Mouse (Mus musculus) MEL (cell line): ENCODE data around the gene Slc29a1. TPM values are rescaled to one million over a fixed set of nuclear protein-coding genes. Genes with fewer than 3 reads are reported as not detected.
A peak's percentile ranks its signal among the peaks of the same experiment; 100 is the strongest.

Source experiments
- DNase-seq: peaks from one replicate; pipeline ENCODE4 v3.0.0; 2011; ENCODE audit warnings: low read depth, low spot score
- H3K27ac ChIP-seq: 2 replicates; pipeline ENCODE4 v1.5.1; 2012; ENCODE audit warnings: low read depth, mild to moderate bottlenecking, control low read depth, low read length, moderate library complexity; ENCODE audit not compliant: control insufficient read depth
- H3K27me3 ChIP-seq, 2 experiments: fragments of 150-350 bp in 1 of 2; sonication (generic) in 1 of 2; 2 replicates each; pipeline ENCODE4 v1.6.1; 2012; ENCODE audit warnings: low read length in 2 of 2, mild to moderate bottlenecking in 2 of 2, improper control_type of control experiment in 1 of 2, moderate library complexity in 1 of 2; ENCODE audit not compliant: insufficient read depth in 2 of 2, control insufficient read depth in 1 of 2
- H3K36me3 ChIP-seq, 2 experiments: 2 replicates each; pipeline ENCODE4 v1.6.1; 2012 to 2014; ENCODE audit warnings: low read length in 2 of 2, improper control_type of control experiment in 1 of 2, inconsistent platforms in 1 of 2, mild to moderate bottlenecking in 1 of 2; ENCODE audit not compliant: insufficient read depth in 2 of 2, control insufficient read depth in 1 of 2
- H3K4me1 ChIP-seq, 2 experiments: fragments of 150-350 bp in 1 of 2; sonication (generic) in 1 of 2; 2 replicates each; pipeline ENCODE4 v1.6.1; 2012; ENCODE audit warnings: low read length in 2 of 2, improper control_type of control experiment in 1 of 2, mild to moderate bottlenecking in 1 of 2; ENCODE audit not compliant: insufficient read depth in 2 of 2, control insufficient read depth in 1 of 2
- H3K4me3 ChIP-seq, 2 experiments: fragments of 150-350 bp in 1 of 2; sonication (generic) in 1 of 2; 2 replicates each; pipeline ENCODE4 v1.5.1; 2012; ENCODE audit warnings: low read depth in 2 of 2, low read length in 2 of 2, mild to moderate bottlenecking in 2 of 2, moderate library complexity in 2 of 2, control low read depth in 1 of 2, improper control_type of control experiment in 1 of 2; ENCODE audit not compliant: control insufficient read depth in 1 of 2, insufficient read depth in 1 of 2
- H3K79me2 ChIP-seq: 2 replicates; pipeline ENCODE4 v1.6.1; 2012; ENCODE audit warnings: mild to moderate bottlenecking, low read length, moderate library complexity; ENCODE audit not compliant: control insufficient read depth, poor library complexity, insufficient read depth
- H3K9ac ChIP-seq: 2 replicates; pipeline ENCODE4 v1.6.1; 2012; ENCODE audit warnings: low read depth, mild to moderate bottlenecking, control low read depth, low read length, moderate library complexity; ENCODE audit not compliant: control insufficient read depth, poor library complexity, severe bottlenecking
- H3K9me3 ChIP-seq: fragments of 150-350 bp; sonication (generic); replicated peaks from 2 replicates; pipeline ENCODE4 v1.6.1; 2012; ENCODE audit warnings: mild to moderate bottlenecking, low read length, improper control_type of control experiment, moderate library complexity; ENCODE audit not compliant: insufficient read depth
- BHLHE40 ChIP-seq: IDR thresholded peaks from 2 replicates; pipeline ENCODE4 v1.6.1; 2012; ENCODE audit warnings: low read depth, mild to moderate bottlenecking, inconsistent platforms, low read length, improper control_type of control experiment, borderline replicate concordance
- CHD1 ChIP-seq: IDR thresholded peaks from 2 replicates; pipeline ENCODE4 v1.6.1; 2012; ENCODE audit warnings: low read depth, mild to moderate bottlenecking, inconsistent platforms, low read length, improper control_type of control experiment
- CTCF ChIP-seq, 3 experiments: IDR thresholded peaks in 2 of 3; conservative IDR thresholded peaks in 1 of 3; 2 replicates each; pipeline ENCODE4 v1.5.1; 2011 to 2012; ENCODE audit warnings: low read length in 3 of 3, low read depth in 2 of 3, mild to moderate bottlenecking in 2 of 3, improper control_type of control experiment in 1 of 3, inconsistent platforms in 1 of 3, mixed read lengths in 1 of 3, moderate library complexity in 1 of 3; ENCODE audit not compliant: control insufficient read depth in 1 of 3, insufficient read depth in 1 of 3, poor library complexity in 1 of 3, severe bottlenecking in 1 of 3
- EP300 ChIP-seq, 2 experiments: IDR thresholded peaks; 2 replicates each; pipeline ENCODE4 v1.6.1; 2011; ENCODE audit warnings: improper control_type of control experiment in 2 of 2, low read length in 2 of 2, low read depth in 1 of 2, mild to moderate bottlenecking in 1 of 2
- ETS1 ChIP-seq: IDR thresholded peaks from 2 replicates; pipeline ENCODE4 v1.6.1; 2012; ENCODE audit warnings: low read depth, mild to moderate bottlenecking, inconsistent platforms, low read length, improper control_type of control experiment, moderate library complexity
- GABPA ChIP-seq: IDR thresholded peaks from 2 replicates; pipeline ENCODE4 v1.6.1; 2012; ENCODE audit warnings: low read depth, mild to moderate bottlenecking, inconsistent platforms, low read length, improper control_type of control experiment, moderate library complexity
- GATA1 ChIP-seq: IDR thresholded peaks from 2 replicates; pipeline ENCODE4 v1.6.1; 2011; ENCODE audit warnings: low read depth, low read length, improper control_type of control experiment
- HCFC1 ChIP-seq: IDR thresholded peaks from 2 replicates; pipeline ENCODE4 v1.6.1; 2012; ENCODE audit warnings: low read depth, mild to moderate bottlenecking, inconsistent platforms, low read length, improper control_type of control experiment, moderate library complexity
- JUND ChIP-seq: IDR thresholded peaks from 2 replicates; pipeline ENCODE4 v1.6.1; 2011; ENCODE audit warnings: low read depth, mild to moderate bottlenecking, improper control_type of control experiment, low read length
- MAX ChIP-seq: IDR thresholded peaks from 2 replicates; pipeline ENCODE4 v1.6.1; 2011; ENCODE audit warnings: low read length, improper control_type of control experiment
- MAZ ChIP-seq: IDR thresholded peaks from 2 replicates; pipeline ENCODE4 v1.6.1; 2012; ENCODE audit warnings: low read depth, mild to moderate bottlenecking, inconsistent platforms, low read length, improper control_type of control experiment
- MEF2A ChIP-seq: IDR thresholded peaks from 2 replicates; pipeline ENCODE4 v1.6.1; 2014; ENCODE audit warnings: low read depth, mild to moderate bottlenecking, inconsistent platforms, low read length, improper control_type of control experiment; ENCODE audit not compliant: poor library complexity, insufficient replicate concordance, severe bottlenecking; ENCODE audit errors: extremely low read depth
- MXI1 ChIP-seq: IDR thresholded peaks from 2 replicates; pipeline ENCODE4 v1.6.1; 2011; ENCODE audit warnings: mild to moderate bottlenecking, low read depth, low read length, improper control_type of control experiment
- MYB ChIP-seq: IDR thresholded peaks from 2 replicates; pipeline ENCODE4 v1.6.1; 2011; ENCODE audit warnings: mild to moderate bottlenecking, low read depth, low read length, improper control_type of control experiment
- NRF1 ChIP-seq: IDR thresholded peaks from 2 replicates; pipeline ENCODE4 v1.6.1; 2014; ENCODE audit warnings: low read depth, mild to moderate bottlenecking, inconsistent platforms, low read length, improper control_type of control experiment, moderate library complexity; ENCODE audit not compliant: poor library complexity, insufficient read depth, severe bottlenecking
- POLR2A ChIP-seq, 2 experiments: IDR thresholded peaks; 2 replicates each; pipeline ENCODE4 v1.6.1; 2011 to 2012; ENCODE audit warnings: low read length in 2 of 2, mild to moderate bottlenecking in 2 of 2, control low read depth in 1 of 2, improper control_type of control experiment in 1 of 2, low read depth in 1 of 2, moderate library complexity in 1 of 2; ENCODE audit not compliant: control insufficient read depth in 1 of 2, insufficient read depth in 1 of 2, poor library complexity in 1 of 2
- RAD21 ChIP-seq: IDR thresholded peaks from 2 replicates; pipeline ENCODE4 v1.6.1; 2011; ENCODE audit warnings: mild to moderate bottlenecking, low read depth, low read length, improper control_type of control experiment
- RCOR1 ChIP-seq: IDR thresholded peaks from 2 replicates; pipeline ENCODE4 v1.6.1; 2012; ENCODE audit warnings: low read depth, mild to moderate bottlenecking, inconsistent platforms, low read length, improper control_type of control experiment
- SIN3A ChIP-seq: IDR thresholded peaks from 2 replicates; pipeline ENCODE4 v1.6.1; 2012; ENCODE audit warnings: low read length, improper control_type of control experiment, inconsistent platforms
- SMC3 ChIP-seq: IDR thresholded peaks from 2 replicates; pipeline ENCODE4 v1.6.1; 2011; ENCODE audit warnings: low read depth, low read length, improper control_type of control experiment
- TAL1 ChIP-seq: IDR thresholded peaks from 2 replicates; pipeline ENCODE4 v1.6.1; 2012; ENCODE audit warnings: mild to moderate bottlenecking, inconsistent platforms, low read length, moderate library complexity, mixed read lengths
- TBP ChIP-seq: IDR thresholded peaks from 2 replicates; pipeline ENCODE4 v1.8.0; 2011; ENCODE audit warnings: low read depth, low read length, improper control_type of control experiment
- TCF12 ChIP-seq: IDR thresholded peaks from 2 replicates; pipeline ENCODE4 v1.6.1; 2014; ENCODE audit warnings: low read depth, mild to moderate bottlenecking, inconsistent platforms, low read length, improper control_type of control experiment, moderate library complexity
- UBTF ChIP-seq: IDR thresholded peaks from 2 replicates; pipeline ENCODE4 v1.6.1; 2012; ENCODE audit warnings: low read depth, mild to moderate bottlenecking, inconsistent platforms, low read length, improper control_type of control experiment, moderate library complexity, borderline replicate concordance; ENCODE audit not compliant: insufficient read depth
- USF1 ChIP-seq: IDR thresholded peaks from 2 replicates; pipeline ENCODE4 v1.6.1; 2014; ENCODE audit warnings: low read depth, mild to moderate bottlenecking, inconsistent platforms, low read length, improper control_type of control experiment, moderate library complexity
- USF2 ChIP-seq, 2 experiments: IDR thresholded peaks; 2 replicates each; pipeline ENCODE4 v1.6.1; 2011 to 2012; ENCODE audit warnings: improper control_type of control experiment in 2 of 2, low read length in 2 of 2, borderline replicate concordance in 1 of 2, inconsistent platforms in 1 of 2, low read depth in 1 of 2, mild to moderate bottlenecking in 1 of 2; ENCODE audit not compliant: insufficient read depth in 1 of 2
- ZC3H11A ChIP-seq: IDR thresholded peaks from 2 replicates; pipeline ENCODE4 v1.6.1; 2012; ENCODE audit warnings: low read depth, mild to moderate bottlenecking, inconsistent platforms, low read length, improper control_type of control experiment
- ZMIZ1 ChIP-seq: IDR thresholded peaks from 2 replicates; pipeline ENCODE4 v1.6.1; 2012; ENCODE audit warnings: low read depth, mild to moderate bottlenecking, inconsistent platforms, low read length, improper control_type of control experiment, moderate library complexity
- ZNF384 ChIP-seq: IDR thresholded peaks from 2 replicates; pipeline ENCODE4 v1.6.1; 2012; ENCODE audit warnings: low read depth, mild to moderate bottlenecking, inconsistent platforms, low read length, improper control_type of control experiment
- polyA plus RNA-seq, 2 experiments: library from polyadenylated mRNA; stranded (reverse) in 1 of 2; unstranded in 1 of 2; fragments of >175 nt in 1 of 2; fragments of >200 nt in 1 of 2; gene quantifications; 2 replicates each; pipeline versions ENCODE4 v1.2.1 to v1.2.4; 2012; ENCODE audit warnings: low replicate concordance in 2 of 2, low read depth in 1 of 2; ENCODE audit not compliant: insufficient read length in 2 of 2, insufficient read depth in 1 of 2, missing spikeins in 1 of 2
- total RNA-seq: library from RNA; depleted of rRNA; stranded (reverse); fragments of 300-350 nt; gene quantifications from 2 replicates; pipeline ENCODE4 v1.2.3, GENCODE M21; 2012

Slc29a1 gene
- total and polyA plus RNA-seq, 3 experiments = 238 to 341 TPM; not detected in 1

GRCm38 (mm10) chr17:45556107-45556489, 43.3 kb downstream of the Slc29a1 start:
- peak; percentile 62 for DNase-seq
- TF ChIP-seq BHLHE40 = peak; percentile 90
- TF ChIP-seq CTCF (IDR thresholded peaks at IDR 0.05 in 2 of 3, conservative IDR thresholded peaks at IDR 0.05 in 1 of 3; ENCODE audit: control insufficient read depth in 1 of 3, insufficient read depth in 1 of 3, low read depth in 2 of 3, low read length in 3 of 3, poor library complexity in 1 of 3, severe bottlenecking in 1 of 3) = no peak
- peak; percentile 46; the same call in 1 of the 2 replicates for TF ChIP-seq MYB
- no peak for TF ChIP-seq SMC3
- TF ChIP-seq USF2 (IDR thresholded peaks at IDR 0.05; ENCODE audit: borderline replicate concordance in 1 of 2, insufficient read depth in 1 of 2, low read depth in 1 of 2, low read length in 2 of 2) = no peak
- TF ChIP-seq UBTF = no peak
- TF ChIP-seq TBP = no peak
- no peak for TF ChIP-seq GABPA
- TF ChIP-seq MXI1 = 0 out of 2 replicates have a peak, but pooled peaks have one; percentile 51
- TF ChIP-seq MAZ = peak; percentile 69; the same call in 1 of the 2 replicates
- no peak for TF ChIP-seq NRF1
- TF ChIP-seq ZNF384 = no peak
- no peak for TF ChIP-seq MEF2A
- no peak for TF ChIP-seq HCFC1
- TF ChIP-seq SIN3A = no peak
- no peak for TF ChIP-seq ZMIZ1
- TF ChIP-seq RCOR1 = no peak
- TF ChIP-seq MAX = peak; percentile 62
- TF ChIP-seq JUND = no peak
- no peak for TF ChIP-seq TAL1
- TF ChIP-seq ZC3H11A = no peak
- 0 out of 2 replicates have a peak, but pooled peaks have one; percentile 12 for TF ChIP-seq ETS1
- 0 out of 2 replicates have a peak, but pooled peaks have one; percentile 11 for TF ChIP-seq TCF12
- no peak for TF ChIP-seq POLR2A (IDR thresholded peaks at IDR 0.05; ENCODE audit: control insufficient read depth in 1 of 2, insufficient read depth in 1 of 2, low read depth in 1 of 2, low read length in 2 of 2, poor library complexity in 1 of 2)
- no peak for TF ChIP-seq RAD21
- peak; percentile 18 to 44; a peak in 2 of 4 replicates for TF ChIP-seq EP300 (IDR thresholded peaks at IDR 0.05; ENCODE audit: low read depth in 1 of 2, low read length in 2 of 2)
- 0 out of 2 replicates have a peak, but pooled peaks have one; percentile 6 for TF ChIP-seq GATA1
- TF ChIP-seq CHD1 = no peak
- peak; percentile 63 for TF ChIP-seq USF1
- TF ChIP-seq, all 39 proteins: peak for 10
- Histone ChIP-seq H3K9me3 (no peaks in the 10 kb centered on the region), H3K4me1 (peaks cover 0 to 28% of the 10 kb centered on the region in 2 experiments; a peak in 3 of 4 replicates), H3K79me2 (no peaks in the 10 kb centered on the region; the same call in 1 of the 2 replicates), H3K27me3 (no peaks in the 10 kb centered on the region), H3K4me3 (peak overlapping the region; percentile 61 to 85), H3K9ac (peak overlapping the region; percentile 72), H3K36me3 (peaks cover 0 to 11% of the 10 kb centered on the region in 2 experiments; a peak in 2 of 4 replicates), H3K27ac (peak overlapping the region; percentile 56)
